Mouse (Mus musculus): ENCODE data around the gene Slc9a1. TPM values are rescaled to one million over a fixed set of nuclear protein-coding genes. Genes with fewer than 3 reads are reported as not detected.

Gene Slc9a1
- polyA plus RNA-seq, 1 experiment from 2014 or later, result 6.8 TPM

DNA sequence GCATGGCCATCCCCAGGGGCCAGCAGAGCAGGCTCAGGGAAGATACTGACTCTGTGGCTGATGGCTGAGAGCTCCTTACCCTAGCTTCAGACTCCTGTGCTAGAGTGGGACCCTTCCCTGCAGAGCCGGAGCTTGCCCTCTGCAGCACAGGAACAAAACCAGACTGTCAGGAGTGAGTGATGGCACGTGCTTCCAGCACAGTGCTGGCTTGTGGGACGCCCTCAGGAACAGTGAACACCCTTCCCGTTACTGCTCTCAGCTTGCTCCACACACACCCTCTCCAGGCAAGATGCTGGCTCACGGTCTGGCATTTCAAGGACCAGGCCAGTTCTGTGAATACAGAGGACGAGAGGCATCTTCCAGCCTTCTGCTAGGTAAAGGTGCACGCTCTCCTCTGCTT is 38.5 kb downstream of the Slc9a1 start:
- H3K4me1 ChIP-seq (replicated peaks), result peaks cover 20% of the 10 kb centered on the region
- no peak overlapping the region for H3K4me3 ChIP-seq (replicated peaks)
- peak overlapping the region; percentile 56; the same call in 1 of the 2 replicates for H3K27ac ChIP-seq
- no peak overlapping the region for H3K9ac ChIP-seq (replicated peaks)
- peaks cover 9% of the 10 kb centered on the region for H3K36me3 ChIP-seq
- no peak for ATAC-seq
- no peaks in the 10 kb centered on the region for H3K27me3 ChIP-seq
- 77% methylated on average over 7 of the region's 7 CpGs for WGBS
- no peak overlapping the region for H3K4me2 ChIP-seq (replicated peaks)
- H3K9me3 ChIP-seq, result no peaks in the 10 kb centered on the region

DNA sequence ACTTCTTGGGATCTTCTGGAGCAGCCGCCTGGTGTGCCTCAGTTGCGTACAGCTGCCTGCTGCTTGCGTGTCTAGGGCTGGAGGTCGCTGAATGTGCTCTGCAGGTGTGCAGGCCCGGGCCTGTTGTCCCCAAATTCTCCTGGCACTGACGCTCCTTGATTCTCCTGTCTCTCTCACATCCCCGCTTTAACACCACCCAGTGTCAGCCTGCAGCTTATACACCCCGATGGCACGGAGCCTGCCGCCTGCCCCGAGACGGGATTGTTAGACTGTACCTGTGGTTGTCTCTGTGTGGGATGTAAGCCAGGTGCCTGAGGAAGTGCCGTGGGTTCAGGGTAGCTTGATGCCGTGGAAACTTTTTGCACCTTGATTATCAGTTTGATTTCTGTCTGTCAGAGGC is 41.5 kb downstream of the Slc9a1 start:
- Histone ChIP-seq H3K4me2 (replicated peaks) (no peak overlapping the region), H3K4me1 (replicated peaks) (peaks cover 18% of the 10 kb centered on the region), H3K27me3 (no peaks in the 10 kb centered on the region), H3K4me3 (replicated peaks) (no peak overlapping the region), H3K9me3 (no peaks in the 10 kb centered on the region), H3K9ac (replicated peaks) (no peak overlapping the region), H3K27ac (no peak overlapping the region), H3K36me3 (peaks cover 15% of the 10 kb centered on the region)
- 90% methylated on average over 14 of the region's 14 CpGs for WGBS
- ATAC-seq, result no peak

DNA sequence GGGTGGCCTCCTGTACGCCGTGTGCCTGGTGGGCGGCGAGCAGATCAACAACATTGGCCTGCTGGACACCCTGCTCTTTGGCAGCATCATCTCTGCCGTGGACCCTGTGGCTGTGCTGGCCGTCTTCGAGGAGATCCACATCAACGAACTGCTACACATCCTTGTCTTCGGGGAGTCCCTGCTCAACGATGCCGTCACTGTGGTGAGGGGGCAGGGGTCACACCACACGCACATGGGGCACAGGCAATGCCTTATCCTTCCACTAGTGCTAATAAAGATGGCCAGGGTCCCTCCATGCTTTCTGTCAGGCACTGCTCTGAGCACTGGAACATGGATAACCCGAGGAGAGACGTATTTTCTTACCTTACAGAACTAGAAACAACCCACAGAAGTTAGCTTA is 42.6 kb downstream of the Slc9a1 start:
- WGBS, result 88% methylated on average over 14 of the region's 14 CpGs
- Histone ChIP-seq H3K9ac (replicated peaks) (no peak overlapping the region), H3K4me1 (replicated peaks) (peaks cover 10% of the 10 kb centered on the region), H3K36me3 (peaks cover 15% of the 10 kb centered on the region), H3K27me3 (no peaks in the 10 kb centered on the region), H3K4me3 (replicated peaks) (no peak overlapping the region), H3K27ac (no peak overlapping the region), H3K9me3 (no peaks in the 10 kb centered on the region), H3K4me2 (replicated peaks) (no peak overlapping the region)
- ATAC-seq, result no peak

DNA sequence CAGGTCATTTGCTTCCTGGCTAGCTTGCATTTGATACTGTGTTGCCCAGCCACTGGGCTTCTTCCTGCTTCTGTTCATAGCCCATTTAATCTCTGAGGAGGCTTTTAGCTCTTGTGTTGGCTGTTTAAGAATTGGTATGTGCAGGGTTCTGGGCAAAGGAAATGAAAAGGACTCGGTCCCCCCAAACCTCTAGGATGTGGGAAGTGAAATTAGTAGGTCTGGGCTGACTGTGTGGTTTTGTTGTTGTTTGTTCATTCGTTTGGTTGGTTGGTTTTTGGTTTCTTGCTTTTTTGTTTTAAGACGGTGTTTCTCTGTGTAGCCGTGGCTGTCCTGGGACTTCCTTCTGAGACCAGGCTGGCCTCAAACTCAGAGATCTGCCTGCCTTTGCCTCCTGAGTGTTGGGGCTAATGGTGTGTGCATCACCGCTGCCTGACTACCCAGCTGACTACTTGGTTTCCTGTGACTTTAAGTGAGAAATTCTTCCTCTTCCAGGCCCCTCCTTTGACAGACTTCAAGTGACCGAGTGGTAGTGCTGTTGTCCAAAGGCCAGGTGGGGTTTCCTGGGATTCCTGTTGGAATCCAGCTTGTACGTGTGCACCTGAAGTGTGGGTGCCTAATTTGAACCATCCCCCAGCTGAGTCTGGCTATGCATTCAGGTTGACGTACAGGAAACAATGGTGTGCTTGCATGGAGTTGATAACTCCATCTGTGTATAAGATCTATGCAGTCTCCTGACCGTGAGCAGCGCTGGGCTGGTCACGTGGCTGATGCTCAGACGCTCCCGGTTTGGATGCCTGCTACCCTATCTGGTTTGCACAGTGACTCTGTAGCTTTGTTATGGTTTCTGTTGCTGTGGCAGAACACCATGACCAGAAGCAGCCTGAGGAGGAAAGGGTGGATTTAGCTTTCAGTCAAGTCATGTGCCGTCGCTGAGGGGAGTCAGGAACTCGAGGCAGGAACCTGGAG is 43.4 kb downstream of the Slc9a1 start:
- H3K36me3 ChIP-seq, result peaks cover 20% of the 10 kb centered on the region
- H3K4me3 ChIP-seq (replicated peaks), result no peak overlapping the region
- H3K9me3 ChIP-seq, result no peaks in the 10 kb centered on the region
- H3K27me3 ChIP-seq, result no peaks in the 10 kb centered on the region
- H3K4me2 ChIP-seq (replicated peaks), result no peak overlapping the region
- no peak for ATAC-seq
- 93% methylated on average over 16 of the region's 16 CpGs for WGBS
- H3K4me1 ChIP-seq (replicated peaks), result peaks cover 3% of the 10 kb centered on the region
- H3K9ac ChIP-seq (replicated peaks), result no peak overlapping the region
- no peak overlapping the region for H3K27ac ChIP-seq

GRCm38 (mm10) chr4:133413617-133414016 is 44.1 kb downstream of the Slc9a1 start:
- 96% methylated on average over 7 of the region's 7 CpGs for WGBS
- Histone ChIP-seq H3K36me3 (peaks cover 26% of the 10 kb centered on the region), H3K27me3 (no peaks in the 10 kb centered on the region), H3K9me3 (no peaks in the 10 kb centered on the region), H3K4me1 (replicated peaks) (no peaks in the 10 kb centered on the region), H3K4me3 (replicated peaks) (no peak overlapping the region), H3K27ac (no peak overlapping the region), H3K9ac (replicated peaks) (no peak overlapping the region), H3K4me2 (replicated peaks) (no peak overlapping the region)
- no peak for ATAC-seq

DNA sequence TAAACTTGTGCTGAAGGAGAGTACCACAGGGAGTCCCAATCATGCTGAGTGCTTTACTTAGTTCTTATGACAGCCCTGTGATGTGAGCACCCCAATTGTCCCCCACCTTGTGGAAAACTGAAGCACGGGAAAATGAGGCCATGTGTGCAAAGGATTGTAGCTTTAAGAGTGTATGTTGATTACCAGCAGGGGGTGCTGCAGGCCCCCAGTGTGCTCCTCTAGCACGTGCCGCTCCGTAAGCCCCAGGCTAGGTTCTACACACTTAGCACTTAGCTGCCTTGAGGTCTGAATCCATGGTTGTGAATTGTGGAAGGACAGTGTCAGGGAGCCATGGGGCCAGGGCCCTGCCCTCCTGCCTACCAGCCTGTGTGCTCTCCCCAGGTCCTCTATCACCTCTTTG is 45.4 kb downstream of the Slc9a1 start:
- Histone ChIP-seq H3K4me3 (replicated peaks) (no peak overlapping the region), H3K9ac (replicated peaks) (no peak overlapping the region), H3K4me2 (replicated peaks) (no peak overlapping the region), H3K36me3 (peaks cover 26% of the 10 kb centered on the region), H3K9me3 (no peaks in the 10 kb centered on the region), H3K27ac (no peak overlapping the region), H3K4me1 (replicated peaks) (no peaks in the 10 kb centered on the region), H3K27me3 (no peaks in the 10 kb centered on the region)
- ATAC-seq, result no peak
- WGBS, result 66% methylated on average over 4 of the region's 4 CpGs

GRCm38 (mm10) chr4:133419312-133420004 is 50.0 kb downstream of the Slc9a1 start:
- 71% methylated on average over 14 of the region's 14 CpGs for WGBS
- no peak for ATAC-seq

DNA sequence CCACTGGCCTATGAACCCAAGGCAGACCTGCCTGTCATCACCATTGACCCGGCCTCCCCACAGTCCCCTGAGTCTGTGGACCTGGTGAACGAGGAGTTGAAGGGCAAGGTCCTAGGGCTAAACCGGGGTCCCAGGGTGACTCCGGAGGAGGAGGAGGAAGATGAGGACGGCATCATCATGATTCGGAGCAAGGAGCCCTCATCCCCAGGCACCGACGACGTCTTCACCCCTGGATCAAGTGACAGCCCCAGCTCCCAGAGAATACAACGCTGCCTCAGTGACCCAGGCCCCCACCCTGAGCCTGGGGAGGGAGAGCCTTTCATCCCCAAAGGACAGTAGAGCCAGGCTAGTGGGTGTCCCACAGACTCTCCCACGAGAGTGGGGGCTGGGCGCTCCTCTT is 52.5 kb downstream of the Slc9a1 start:
- no peak overlapping the region for H3K27ac ChIP-seq
- H3K9ac ChIP-seq (replicated peaks), result no peak overlapping the region
- no peaks in the 10 kb centered on the region for H3K27me3 ChIP-seq
- H3K4me1 ChIP-seq (replicated peaks), result no peaks in the 10 kb centered on the region
- H3K36me3 ChIP-seq, result peaks cover 39% of the 10 kb centered on the region
- ATAC-seq, result no peak
- H3K9me3 ChIP-seq, result no peaks in the 10 kb centered on the region
- 91% methylated on average over 12 of the region's 12 CpGs for WGBS
- H3K4me3 ChIP-seq (replicated peaks), result no peak overlapping the region
- no peak overlapping the region for H3K4me2 ChIP-seq (replicated peaks)

More at GRCm38 (mm10) chr4:133419312-133420004, 50.0 kb downstream of the Slc9a1 start:
- Histone ChIP-seq H3K4me2 (replicated peaks) (no peak overlapping the region), H3K36me3 (peaks cover 45% of the 10 kb centered on the region), H3K9ac (replicated peaks) (no peak overlapping the region), H3K27ac (no peak overlapping the region), H3K9me3 (no peaks in the 10 kb centered on the region), H3K4me1 (replicated peaks) (no peaks in the 10 kb centered on the region), H3K4me3 (replicated peaks) (no peak overlapping the region), H3K27me3 (no peaks in the 10 kb centered on the region)

- no peak overlapping the region for H3K4me3 ChIP-seq (replicated peaks)
- no peaks in the 10 kb centered on the region for H3K4me1 ChIP-seq (replicated peaks)
- H3K27ac ChIP-seq, result no peak overlapping the region
- H3K36me3 ChIP-seq, result peaks cover 37% of the 10 kb centered on the region
- no peak for ATAC-seq
- H3K9ac ChIP-seq (replicated peaks), result no peak overlapping the region
- 87% methylated on average over 15 of the region's 15 CpGs for WGBS
- no peak overlapping the region for H3K4me2 ChIP-seq (replicated peaks)
- no peaks in the 10 kb centered on the region for H3K9me3 ChIP-seq
- H3K27me3 ChIP-seq, result no peaks in the 10 kb centered on the region
Measured at GRCm38 (mm10) chr4:133422601-133423000, 53.1 kb downstream of the Slc9a1 start.

DNA sequence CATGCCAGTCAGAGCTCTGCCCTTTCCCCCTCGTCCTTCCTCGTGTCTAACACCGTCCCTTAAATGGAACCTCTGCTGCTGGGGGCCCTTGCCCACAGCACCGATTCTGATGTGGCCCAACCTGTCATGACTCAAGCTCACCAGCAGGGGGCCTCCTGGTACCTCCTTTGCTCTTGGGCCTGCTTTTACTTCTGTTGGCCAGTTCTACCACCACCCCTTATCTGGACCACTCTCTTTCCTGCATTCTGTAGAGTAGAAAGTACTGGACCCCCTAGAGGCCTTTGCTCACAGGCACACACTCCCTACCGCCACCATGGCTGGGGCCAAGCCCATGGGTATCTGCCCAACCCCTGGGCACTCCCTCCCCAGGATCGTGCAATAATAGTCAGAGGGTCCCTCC is 53.6 kb downstream of the Slc9a1 start:
- H3K4me3 ChIP-seq (replicated peaks), result no peak overlapping the region
- WGBS, result 59% methylated on average over 6 of the region's 6 CpGs
- H3K4me2 ChIP-seq (replicated peaks), result no peak overlapping the region
- no peak overlapping the region for H3K9ac ChIP-seq (replicated peaks)
- no peak for ATAC-seq
- no peaks in the 10 kb centered on the region for H3K27me3 ChIP-seq
- H3K27ac ChIP-seq, result no peak overlapping the region
- H3K4me1 ChIP-seq (replicated peaks), result no peaks in the 10 kb centered on the region
- peaks cover 31% of the 10 kb centered on the region for H3K36me3 ChIP-seq
- H3K9me3 ChIP-seq, result no peaks in the 10 kb centered on the region

DNA sequence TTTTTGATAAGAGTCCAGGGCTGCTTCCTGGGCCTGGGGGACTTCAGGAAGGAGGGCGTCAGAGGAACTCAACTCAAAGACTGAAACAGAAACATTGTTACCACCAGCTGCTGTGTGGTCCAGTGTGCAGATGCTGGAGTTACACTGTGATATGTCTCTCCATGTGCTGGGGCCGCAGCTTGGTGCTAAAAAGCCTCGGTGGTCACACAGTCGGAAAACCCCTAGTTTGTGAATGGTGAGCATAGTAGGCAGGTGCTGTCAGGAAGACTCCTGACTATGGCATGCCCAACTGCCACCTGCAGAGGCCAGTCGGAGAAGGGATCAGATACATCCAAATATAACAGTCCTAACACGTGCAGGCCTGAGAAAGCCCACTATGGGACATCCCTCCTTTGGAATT is 54.2 kb downstream of the Slc9a1 start:
- no peaks in the 10 kb centered on the region for H3K4me1 ChIP-seq (replicated peaks)
- no peaks in the 10 kb centered on the region for H3K9me3 ChIP-seq
- no peak overlapping the region for H3K4me3 ChIP-seq (replicated peaks)
- WGBS, result 84% methylated on average over 6 of the region's 6 CpGs
- H3K4me2 ChIP-seq (replicated peaks), result no peak overlapping the region
- H3K27ac ChIP-seq, result no peak overlapping the region
- no peaks in the 10 kb centered on the region for H3K27me3 ChIP-seq
- ATAC-seq, result 0 out of 2 replicates have a peak, but pooled peaks have one; percentile 9
- H3K9ac ChIP-seq (replicated peaks), result no peak overlapping the region
- peaks cover 28% of the 10 kb centered on the region for H3K36me3 ChIP-seq

DNA sequence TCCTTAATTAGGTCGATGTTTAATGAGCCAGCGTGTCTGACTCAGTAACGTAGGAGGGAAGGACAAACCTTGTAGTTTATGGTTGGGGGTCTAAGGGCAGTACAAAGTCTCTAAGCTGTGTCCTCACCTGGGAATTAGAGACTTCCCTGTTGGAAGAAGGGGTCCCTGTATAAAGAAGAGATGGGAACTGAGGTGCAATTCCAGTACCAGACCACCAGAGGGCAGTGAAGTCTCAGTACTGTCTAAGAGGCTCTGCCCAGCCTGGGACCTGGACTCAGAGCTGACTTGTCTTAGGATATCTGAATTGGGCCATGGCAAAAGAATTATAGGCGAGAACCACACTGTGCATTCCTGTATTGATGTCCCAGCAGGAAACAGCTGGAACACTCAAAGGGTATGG is 54.6 kb downstream of the Slc9a1 start:
- Histone ChIP-seq H3K4me2 (replicated peaks) (no peak overlapping the region), H3K4me3 (replicated peaks) (no peak overlapping the region), H3K9ac (replicated peaks) (no peak overlapping the region), H3K27ac (no peak overlapping the region), H3K27me3 (no peaks in the 10 kb centered on the region), H3K9me3 (no peaks in the 10 kb centered on the region), H3K36me3 (peaks cover 28% of the 10 kb centered on the region), H3K4me1 (replicated peaks) (no peaks in the 10 kb centered on the region)
- WGBS, result 37% methylated on average over 4 of the region's 4 CpGs
- peak; percentile 80 for ATAC-seq

All from midbrain, embryonic 13.5 days (tissue).